Mouse (Mus musculus): ENCODE measurements around the gene Nell1. TPM values are rescaled to one million over a fixed set of nuclear protein-coding genes. Genes with fewer than 3 reads are reported as not detected.

The Nell1 gene
- polyA plus RNA-seq (2012; rRNA removed), result 0.15 and 0.17 TPM in 2 replicates

DNA sequence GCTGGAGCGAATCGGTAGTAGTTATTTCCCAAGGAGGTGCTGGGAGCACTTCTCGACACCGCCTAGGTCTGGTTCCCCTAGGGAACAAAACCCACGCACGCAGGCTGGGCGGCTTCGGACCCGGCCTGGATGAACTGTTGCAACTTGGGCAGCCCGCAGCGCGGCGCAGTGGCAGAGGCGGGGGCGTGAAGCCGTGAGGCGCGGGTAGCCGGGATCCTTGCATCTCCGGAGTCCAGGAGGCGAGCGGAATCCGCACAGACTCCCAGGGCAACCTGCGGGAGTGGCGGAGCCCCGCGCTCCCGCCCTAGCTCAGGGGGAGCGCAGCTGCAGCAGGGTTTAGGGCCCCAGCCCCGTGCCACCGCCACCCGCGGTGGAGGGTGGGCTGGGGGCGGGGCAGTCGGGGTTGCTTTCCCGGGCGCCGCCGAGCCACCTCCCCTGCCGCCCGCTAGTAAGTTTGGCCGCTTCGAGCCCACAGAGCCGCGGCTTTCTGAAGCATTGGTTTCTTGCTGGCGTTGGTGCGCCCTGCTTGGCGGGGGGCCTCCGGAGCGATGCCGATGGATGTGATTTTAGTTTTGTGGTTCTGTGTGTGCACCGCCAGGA lies at the start of gene Nell1:
TSS of gene Nell1 (plus strand) at position 24 of the 600 bp plus-strand sequence.

DNA sequence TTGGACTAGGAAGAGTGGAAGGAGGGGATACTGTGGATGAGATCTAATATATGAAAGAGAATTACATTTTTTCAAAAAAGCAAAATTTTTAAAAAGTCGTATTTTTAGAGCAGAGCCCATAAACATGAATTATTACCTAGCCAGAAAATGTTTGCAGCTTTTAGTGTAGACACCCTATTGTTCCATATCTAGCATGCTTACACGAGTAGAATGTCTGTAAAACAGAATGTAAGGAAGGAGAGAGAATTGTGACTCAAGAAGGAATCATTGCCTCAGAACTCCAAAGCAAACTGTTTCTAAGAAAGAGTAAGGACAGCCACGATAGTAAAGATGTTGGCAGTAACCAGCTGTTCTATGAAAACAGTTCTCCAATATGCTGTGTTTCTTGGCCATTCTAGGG lies 624.2 kb downstream of the Nell1 start, which contains the start of gene 4933405O20Rik:
TSS of gene 4933405O20Rik (plus strand) at position 301 of the 400 bp plus-strand sequence.

Other genes starting within 250 kb of the Nell1 start
- 9.0 and 12.9 TPM in 2 replicates for gene Htatip2, start 215.7 kb upstream of the Nell1 start, polyA plus RNA-seq (2012; rRNA removed)
- gene Prmt3, start 196.5 kb upstream of the Nell1 start, polyA plus RNA-seq (2012; rRNA removed), result 7.2 and 23.9 TPM in 2 replicates
- not detected in 2 replicates for gene Slc6a5, start 64.7 kb upstream of the Nell1 start, polyA plus RNA-seq (2012; rRNA removed)

Measured in stomach, adult 2 months (tissue).